Mouse (Mus musculus) cerebellum, adult 8-10 months (tissue): ENCODE data around the gene Slc13a1.

Experiments used
- DNase-seq: peaks from one replicate; pipeline ENCODE4 v3.0.0; 2022

Gene Slc13a1

GRCm38 (mm10) chr6:24072804-24073203, 95.1 kb downstream of the Slc13a1 start:
- DNase-seq: no peak

- DNase-seq: no peak
Observed at GRCm38 (mm10) chr6:24059754-24060153, 108.1 kb downstream of the Slc13a1 start.

- no peak for DNase-seq
Observed at GRCm38 (mm10) chr6:24055086-24055485, 112.8 kb downstream of the Slc13a1 start.

DNA sequence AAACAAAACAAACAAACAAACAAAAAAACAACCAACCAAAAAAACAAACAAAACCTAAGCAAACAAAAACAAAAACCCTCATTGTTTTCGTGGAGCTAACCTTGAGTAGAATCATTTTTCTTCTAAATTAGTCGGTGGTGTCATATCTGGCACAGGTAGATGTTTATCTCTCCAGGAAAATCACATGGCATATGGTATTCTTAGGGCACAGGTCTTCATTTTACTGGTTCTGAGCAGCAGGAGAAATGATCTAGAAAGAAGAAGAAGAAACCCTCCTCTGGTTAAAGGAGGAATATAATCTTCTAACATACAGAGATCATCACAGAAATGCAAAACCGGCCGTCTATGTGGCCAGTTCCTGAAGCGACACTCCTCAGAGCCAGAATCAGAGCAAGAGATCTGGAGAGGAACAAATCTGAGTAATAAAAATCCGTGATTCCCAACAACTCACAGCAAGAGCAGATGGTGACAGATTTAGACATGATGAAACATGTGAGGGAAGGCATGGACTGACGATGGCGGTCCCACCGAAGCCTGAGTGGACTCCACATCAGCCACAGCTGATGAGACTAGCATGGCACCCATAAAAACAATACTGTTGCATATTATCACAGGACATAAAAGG, 113.7 kb downstream of the Slc13a1 start:
- peak; percentile 36 for DNase-seq

GRCm38 (mm10) chr6:24047014-24047770, 120.7 kb downstream of the Slc13a1 start:
- no peak for DNase-seq

DNA sequence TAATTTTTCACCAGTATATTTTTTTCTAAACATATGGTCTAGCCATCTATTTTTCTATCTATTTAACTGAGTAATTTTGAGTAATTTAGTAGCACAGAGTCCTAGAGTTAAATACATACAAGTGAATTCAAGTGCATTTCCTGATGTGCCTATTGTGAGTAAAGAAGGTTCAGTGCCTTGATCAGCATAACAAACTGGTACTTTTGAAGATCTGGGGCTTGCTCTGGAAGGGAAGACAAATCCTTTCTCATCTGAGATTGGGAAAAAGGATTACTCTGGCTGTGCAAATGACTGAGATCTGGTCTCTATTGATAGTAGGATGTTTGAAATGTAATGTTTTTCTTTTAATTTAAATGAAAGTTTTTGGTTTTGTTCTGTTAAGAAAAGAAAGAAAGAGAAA, 124.4 kb downstream of the Slc13a1 start:
- no peak for DNase-seq
